Mouse (Mus musculus) thymus, adult 2 months (tissue): ENCODE measurements around the gene Apbb2. TPM values are rescaled to one million over a fixed set of nuclear protein-coding genes. Genes with fewer than 3 reads are reported as not detected.

Experiments
- DNase-seq: peaks from one replicate; pipeline ENCODE4 v3.0.0; 2021
- H3K27ac ChIP-seq: fragments of 200-500 bp; 2 replicates; pipeline ENCODE4 v1.5.1; 2012; ENCODE audit warnings: low read length, control low read depth; ENCODE audit not compliant: control insufficient read depth, insufficient read depth
- H3K27me3 ChIP-seq: fragments of 200-500 bp; 2 replicates; pipeline ENCODE4 v1.6.1; 2012; ENCODE audit warnings: mild to moderate bottlenecking, low read length, moderate library complexity, mixed read lengths; ENCODE audit not compliant: control insufficient read depth, insufficient read depth
- H3K36me3 ChIP-seq: fragments of 200-500 bp; 2 replicates; pipeline ENCODE4 v1.6.1; 2012; ENCODE audit warnings: mild to moderate bottlenecking, low read length, moderate library complexity; ENCODE audit not compliant: control insufficient read depth, insufficient read depth
- H3K4me1 ChIP-seq: fragments of 200-500 bp; replicated peaks from 2 replicates; pipeline ENCODE4 v1.6.1; 2012; ENCODE audit warnings: low read length; ENCODE audit not compliant: control insufficient read depth, insufficient read depth
- H3K4me3 ChIP-seq: fragments of 200-500 bp; 2 replicates; pipeline ENCODE4 v1.5.1; 2012; ENCODE audit warnings: mild to moderate bottlenecking, low read length, control low read depth, moderate library complexity; ENCODE audit not compliant: control insufficient read depth, insufficient read depth
- CTCF ChIP-seq: fragments of 200-500 bp; IDR thresholded peaks from 2 replicates; pipeline ENCODE4 v1.5.1; 2012; ENCODE audit warnings: mild to moderate bottlenecking, control low read depth, low read length, moderate library complexity, borderline replicate concordance; ENCODE audit not compliant: control insufficient read depth, poor library complexity, insufficient read depth; ENCODE audit errors: extremely low read depth
- POLR2A ChIP-seq: fragments of 200-500 bp; IDR thresholded peaks from 2 replicates; pipeline ENCODE4 v1.6.1; 2012; ENCODE audit warnings: mild to moderate bottlenecking, low read length, control low read depth, moderate library complexity; ENCODE audit not compliant: control insufficient read depth, poor library complexity, insufficient read depth; ENCODE audit errors: extremely low read depth
- WGBS: fragments of 180-500 bp; shearing (Covaris S2); methylation state at CpG from one replicate; pipeline ENCODE4 v1.1.7; 2018; 5-methylcytosine and 5-hydroxymethylcytosine counted together
- polyA plus RNA-seq: library from polyadenylated mRNA; depleted of rRNA; stranded (reverse); fragments of >200 nt; gene quantifications from 2 replicates; pipeline ENCODE4 v1.2.3, GENCODE M21; 2012

Gene Apbb2
- polyA plus RNA-seq, 1 experiment, result 2.6 TPM

- peaks cover 4% of the 10 kb centered on the region for H3K4me1 ChIP-seq
- no peaks in the 10 kb centered on the region for H3K27me3 ChIP-seq
- WGBS, result 19% methylated on average over 4 of the region's 4 CpGs
- DNase-seq, result no peak
- H3K36me3 ChIP-seq, result no peaks in the 10 kb centered on the region
- H3K27ac ChIP-seq, result no peak overlapping the region
- TF ChIP-seq CTCF (no peak), POLR2A (no peak)
- no peak overlapping the region for H3K4me3 ChIP-seq
Observed at GRCm38 (mm10) chr5:66323131-66323530, 295.5 kb downstream of the Apbb2 start.

GRCm38 (mm10) chr5:66319827-66320404, 298.7 kb downstream of the Apbb2 start:
- TF ChIP-seq CTCF (no peak), POLR2A (no peak)
- no peak for DNase-seq
- Histone ChIP-seq H3K36me3 (no peaks in the 10 kb centered on the region), H3K27me3 (no peaks in the 10 kb centered on the region), H3K4me1 (peaks cover 4% of the 10 kb centered on the region), H3K27ac (no peak overlapping the region), H3K4me3 (no peak overlapping the region)
- 88% methylated on average over 14 of the region's 14 CpGs for WGBS

- H3K36me3 ChIP-seq, result no peaks in the 10 kb centered on the region
- H3K4me3 ChIP-seq, result no peak overlapping the region
- peak; percentile 74 for DNase-seq
- WGBS, result 57% methylated on average over 6 of the region's 6 CpGs
- H3K4me1 ChIP-seq, result peaks cover 2% of the 10 kb centered on the region
- no peak overlapping the region for H3K27ac ChIP-seq
- no peaks in the 10 kb centered on the region for H3K27me3 ChIP-seq
- no peak for TF ChIP-seq CTCF
- TF ChIP-seq POLR2A, result no peak
Observed at GRCm38 (mm10) chr5:66319341-66319740, 299.2 kb downstream of the Apbb2 start.

- no peaks in the 10 kb centered on the region for H3K27me3 ChIP-seq
- WGBS, result 98% methylated on average over 5 of the region's 5 CpGs
- no peaks in the 10 kb centered on the region for H3K36me3 ChIP-seq
- TF ChIP-seq POLR2A (no peak), CTCF (no peak)
- no peaks in the 10 kb centered on the region for H3K4me1 ChIP-seq
- no peak overlapping the region for H3K4me3 ChIP-seq
- no peak overlapping the region for H3K27ac ChIP-seq
- DNase-seq, result no peak
Observed at GRCm38 (mm10) chr5:66315791-66316190, 302.8 kb downstream of the Apbb2 start.

GRCm38 (mm10) chr5:66310806-66311205, 307.8 kb downstream of the Apbb2 start:
- Histone ChIP-seq H3K27ac (no peak overlapping the region), H3K4me1 (no peaks in the 10 kb centered on the region), H3K27me3 (no peaks in the 10 kb centered on the region), H3K4me3 (no peak overlapping the region), H3K36me3 (no peaks in the 10 kb centered on the region)
- TF ChIP-seq CTCF, result no peak
- TF ChIP-seq POLR2A, result no peak
- WGBS, result 96% methylated on average over 11 of the region's 11 CpGs
- no peak for DNase-seq

GRCm38 (mm10) chr5:66310328-66310727, 308.3 kb downstream of the Apbb2 start:
- TF ChIP-seq POLR2A (no peak), CTCF (no peak)
- 93% methylated on average over 9 of the region's 9 CpGs for WGBS

GRCm38 (mm10) chr5:66305511-66305910, 313.1 kb downstream of the Apbb2 start:
- no peaks in the 10 kb centered on the region for H3K27me3 ChIP-seq
- WGBS, result 92% methylated on average over 8 of the region's 8 CpGs
- TF ChIP-seq CTCF (no peak), POLR2A (no peak)
- DNase-seq, result no peak
- H3K36me3 ChIP-seq, result no peaks in the 10 kb centered on the region
- no peaks in the 10 kb centered on the region for H3K4me1 ChIP-seq
- H3K27ac ChIP-seq, result no peak overlapping the region
- no peak overlapping the region for H3K4me3 ChIP-seq

More at GRCm38 (mm10) chr5:66310328-66310727, 308.3 kb downstream of the Apbb2 start:
- H3K27ac ChIP-seq, result no peak overlapping the region
- H3K4me1 ChIP-seq, result no peaks in the 10 kb centered on the region
- H3K27me3 ChIP-seq, result no peaks in the 10 kb centered on the region
- H3K4me3 ChIP-seq, result no peak overlapping the region
- H3K36me3 ChIP-seq, result no peaks in the 10 kb centered on the region
- no peak for DNase-seq
